Mouse (Mus musculus): ENCODE results near the gene Denr.

Denr gene

GRCm38 (mm10) chr5:123907631-123907977, 629 bp downstream of the Denr start:
- DNase-seq = no peak

GRCm38 (mm10) chr5:123914852-123915251, 7.9 kb downstream of the Denr start:
- DNase-seq = no peak

DNA sequence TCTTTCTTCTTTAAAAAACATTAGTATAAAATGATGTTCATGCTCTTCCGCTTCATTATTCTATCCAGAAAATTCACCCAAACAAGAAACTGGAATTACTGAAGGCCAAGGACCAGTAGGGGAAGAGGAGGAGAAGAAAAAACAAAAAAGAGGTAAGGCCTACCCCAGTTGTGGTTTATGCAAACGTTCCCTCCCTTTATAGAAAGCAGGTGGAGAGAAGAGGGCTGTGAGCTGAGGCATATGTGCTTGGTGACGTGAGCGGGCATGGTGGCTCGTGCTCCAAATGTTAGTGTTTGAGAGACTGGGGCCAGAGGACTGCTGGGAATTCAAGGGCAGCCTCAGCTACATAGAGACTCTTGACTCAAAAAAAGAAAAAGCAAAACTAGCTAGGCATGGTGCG, 15.1 kb downstream of the Denr start:
- DNase-seq = no peak

GRCm38 (mm10) chr5:123927118-123927517, 20.1 kb downstream of the Denr start, which contains the start of gene Gm43518:
Gene Gm43518 (plus strand): TSS chr5:123927418.
- no peak for DNase-seq

DNA sequence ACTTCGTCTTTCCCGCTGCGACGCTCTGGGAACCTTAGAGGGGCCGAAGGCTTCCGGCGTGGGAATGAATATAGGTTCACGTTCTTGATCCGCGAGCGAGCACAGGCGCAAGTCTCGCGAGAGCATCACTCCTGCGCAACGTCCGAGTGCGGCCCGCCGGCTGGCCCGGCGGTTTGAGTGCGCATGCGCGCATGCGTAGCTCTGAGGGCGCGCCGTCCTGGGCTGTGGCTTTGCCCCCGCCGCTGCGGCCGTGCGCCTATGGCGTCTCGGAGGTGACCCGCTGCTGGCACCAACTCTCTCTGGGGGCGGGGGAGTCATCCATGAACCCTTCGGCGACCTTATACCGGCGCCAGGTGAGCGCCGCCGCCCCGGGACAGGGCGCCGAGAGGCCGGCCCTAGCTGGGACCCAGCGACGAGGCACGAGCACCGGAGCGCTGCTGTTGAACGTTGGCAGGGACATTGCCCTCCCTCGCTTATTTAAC, 23.6 kb downstream of the Denr start, which contains the start of gene Ccdc62:
Gene Ccdc62 (plus strand): TSS at position 172 of the 482 bp plus-strand sequence.
- peak; percentile 95 to 98 for DNase-seq

DNA sequence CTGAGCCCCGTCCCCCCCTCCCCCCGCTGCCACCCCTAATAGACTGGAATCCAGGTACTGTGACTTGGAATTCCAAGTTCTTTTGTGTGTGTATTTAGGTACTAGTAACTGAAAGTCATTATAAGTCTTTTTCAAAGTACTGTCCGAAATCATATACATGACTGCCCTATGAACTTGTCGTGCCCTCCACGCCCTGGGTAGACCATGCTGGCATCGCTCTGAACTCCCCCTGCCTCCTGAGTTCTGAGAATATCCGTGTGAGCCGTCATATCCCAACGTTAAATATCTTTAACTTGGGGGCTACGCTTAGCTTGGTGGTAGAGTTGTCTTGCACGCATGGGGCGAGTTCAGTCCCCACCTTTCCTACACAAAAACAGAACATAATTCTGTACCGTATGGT, 24.2 kb downstream of the Denr start:
- DNase-seq = no peak

DNA sequence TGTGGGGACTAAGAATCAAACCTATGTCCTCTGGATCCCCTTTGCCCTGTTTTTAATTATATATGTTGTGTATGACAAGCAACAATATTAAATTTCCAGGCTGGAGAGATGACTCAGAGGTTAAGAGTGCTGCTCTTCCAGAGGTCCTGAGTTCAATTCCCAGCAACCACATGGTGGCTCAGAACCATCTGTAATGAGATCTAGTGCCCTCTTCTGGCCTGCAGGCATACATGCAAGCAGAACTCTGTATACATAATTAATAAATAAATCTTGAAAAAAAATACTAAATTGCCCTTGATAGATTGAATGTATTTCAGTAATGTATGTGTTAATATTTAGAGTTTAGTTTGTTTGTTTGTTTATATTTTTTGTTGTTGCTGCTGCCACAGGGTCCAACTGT, 26.0 kb downstream of the Denr start:
- DNase-seq = no peak

DNA sequence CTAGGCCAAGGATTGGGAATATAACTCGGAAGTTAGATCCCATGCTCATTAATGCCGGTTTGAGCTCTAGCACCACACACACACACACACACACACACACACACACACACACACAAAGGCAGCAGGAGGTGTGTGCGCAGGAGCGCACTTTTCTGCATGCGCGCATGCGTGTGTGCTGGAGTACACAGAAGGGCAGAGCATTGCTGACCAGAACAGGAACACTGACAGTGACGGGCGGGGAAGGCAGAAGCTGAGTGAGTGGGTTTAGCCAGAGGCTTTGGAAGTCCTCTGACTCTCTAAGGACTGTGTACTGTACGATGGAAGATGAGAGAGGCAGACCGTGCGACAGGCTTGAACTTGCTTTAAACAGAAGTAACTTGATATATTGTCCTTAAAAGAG, 26.6 kb downstream of the Denr start:
- DNase-seq = peak in 1 of 2 experiments; percentile 2

- DNase-seq = peak in 1 of 2 experiments; percentile 26
Observed at GRCm38 (mm10) chr5:123933957-123934591, 27.1 kb downstream of the Denr start.

- no peak for DNase-seq
Observed at GRCm38 (mm10) chr5:123935931-123936330, 29.0 kb downstream of the Denr start.

GRCm38 (mm10) chr5:123938479-123938878, 31.5 kb downstream of the Denr start:
- DNase-seq = no peak

DNA sequence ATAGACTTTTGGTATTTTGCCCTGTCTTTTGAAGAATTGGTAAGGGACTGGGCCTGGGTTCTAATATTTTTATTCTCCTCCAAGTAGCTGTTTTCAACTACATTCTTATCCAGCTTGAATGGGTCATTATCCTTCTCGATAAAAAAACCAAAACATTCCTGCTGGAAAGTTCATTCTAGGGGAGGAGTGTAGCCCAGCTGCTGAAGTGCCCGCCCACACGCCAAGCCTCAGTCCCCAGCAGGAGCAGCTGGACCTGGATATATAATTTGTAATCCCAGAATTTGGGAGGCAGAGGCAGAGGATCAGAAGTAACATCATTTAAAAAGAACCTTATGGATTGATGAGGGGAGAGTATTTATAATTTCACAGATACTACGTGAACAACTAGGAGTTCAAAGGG, 39.6 kb downstream of the Denr start:
- DNase-seq = no peak

DNA sequence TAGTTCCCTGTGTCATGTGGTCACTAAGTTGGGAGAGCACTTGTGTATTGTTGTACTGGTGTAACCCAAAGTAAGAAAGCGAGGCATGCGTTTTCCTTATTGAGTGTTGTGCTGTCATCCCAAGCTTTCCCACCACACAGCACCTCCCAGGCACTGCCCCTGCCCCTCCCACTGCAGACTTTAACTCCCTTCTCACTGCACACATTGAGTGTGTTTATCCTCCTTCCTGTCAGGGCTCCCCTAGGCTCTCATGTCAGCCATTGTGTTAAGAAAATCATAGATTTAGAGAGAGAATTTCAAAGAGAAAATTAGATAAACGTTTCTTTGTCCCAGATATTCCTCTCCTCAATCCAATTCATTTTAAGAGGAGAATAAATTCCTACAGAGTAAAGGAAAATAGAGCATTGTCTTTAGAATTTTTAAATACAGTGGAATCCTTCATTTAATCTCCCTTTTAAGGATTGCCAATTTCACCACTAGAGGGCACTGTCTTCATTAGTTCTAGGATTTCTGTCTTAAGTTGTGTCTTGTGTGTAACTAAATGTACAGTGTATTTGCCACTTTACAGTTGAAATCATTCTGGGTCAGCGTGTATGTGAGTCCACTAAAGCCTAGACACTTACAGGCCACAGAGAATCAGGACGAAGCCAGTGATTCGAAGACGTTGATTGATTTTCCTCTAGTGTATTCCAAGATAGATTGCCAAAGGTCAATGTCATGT, 40.2 kb downstream of the Denr start:
- DNase-seq = peak; percentile 16 to 28

DNA sequence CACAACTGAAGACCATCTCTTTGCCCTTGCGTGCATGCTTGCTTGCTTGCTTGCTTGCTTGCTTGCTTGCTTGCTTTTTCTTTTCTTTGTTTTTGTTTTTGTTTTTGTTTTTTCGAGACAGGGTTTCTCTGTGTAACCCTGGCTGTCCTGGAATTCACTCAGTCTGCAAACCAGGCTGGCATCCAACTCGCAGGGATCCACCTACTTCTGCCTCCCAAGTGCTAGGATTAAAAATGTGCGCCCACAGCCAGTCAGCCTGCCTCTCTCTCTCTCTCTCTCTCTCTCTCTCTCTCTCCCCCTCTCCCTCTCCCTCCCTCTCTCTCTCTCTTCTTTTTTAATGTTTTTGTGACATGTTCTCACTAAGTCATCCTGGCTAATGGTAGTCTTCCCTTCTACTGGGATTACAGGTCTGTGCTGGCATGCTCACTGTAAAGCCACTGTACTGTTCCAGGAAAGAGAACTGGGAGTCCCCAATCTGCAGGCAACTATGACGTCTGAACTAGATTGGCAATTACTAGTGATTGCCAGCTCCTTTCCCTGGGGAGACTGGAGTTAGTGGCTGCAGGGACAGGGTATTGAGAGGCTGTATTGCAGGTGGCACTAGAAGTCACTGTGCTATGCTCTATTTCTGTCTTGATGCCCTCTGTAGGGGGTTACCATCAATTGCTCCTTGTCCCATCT, 45.5 kb downstream of the Denr start:
- DNase-seq = peak in 1 of 2 experiments; percentile 31

- no peak for DNase-seq
Observed at GRCm38 (mm10) chr5:123957213-123957612, 50.2 kb downstream of the Denr start.

- no peak for DNase-seq
Observed at GRCm38 (mm10) chr5:123959018-123959417, 52.0 kb downstream of the Denr start.

DNA sequence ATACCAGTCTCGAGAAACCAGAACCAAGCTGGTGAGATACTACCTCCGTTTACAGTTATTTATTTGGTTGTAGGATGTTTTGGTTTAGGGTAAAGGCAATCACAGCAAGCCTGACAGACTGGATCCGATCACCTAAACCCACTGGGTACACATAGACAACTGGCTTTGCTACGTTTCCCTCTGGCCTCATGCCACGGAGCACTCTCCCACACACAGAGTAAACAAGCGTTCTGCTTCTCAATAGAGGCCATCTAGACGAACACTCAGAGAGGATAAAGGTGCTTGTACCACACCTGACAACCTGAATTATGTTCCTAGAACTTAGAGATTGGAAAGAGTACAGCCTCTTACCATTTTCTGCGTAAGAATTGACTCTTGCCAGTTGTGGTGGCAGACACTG, 53.2 kb downstream of the Denr start:
- DNase-seq = no peak

GRCm38 (mm10) chr5:123961046-123961445, 54.1 kb downstream of the Denr start:
- DNase-seq = no peak

GRCm38 (mm10) chr5:123964208-123964607, 57.2 kb downstream of the Denr start:
- no peak for DNase-seq

DNA sequence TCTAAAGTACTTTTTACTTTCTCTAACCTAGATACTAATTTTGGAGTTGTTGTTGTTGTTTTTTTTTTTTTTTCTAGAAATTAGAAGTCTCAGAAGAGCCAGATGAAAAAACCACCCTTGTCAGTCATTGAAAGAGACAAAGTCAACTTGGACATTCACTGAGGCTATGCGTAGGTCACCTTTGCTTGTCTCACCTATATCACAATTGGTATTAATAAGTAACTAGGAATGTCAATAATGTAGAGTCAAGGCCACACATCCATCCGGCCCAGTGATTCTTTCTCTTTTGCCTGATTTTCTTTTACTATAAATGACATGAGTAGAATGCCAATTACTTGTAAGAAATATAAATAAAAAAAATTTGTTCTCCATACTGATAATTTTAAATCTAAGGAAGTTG, 59.8 kb downstream of the Denr start:
- no peak for DNase-seq

GRCm38 (mm10) chr5:123968468-123968867, 61.5 kb downstream of the Denr start:
- DNase-seq = no peak

DNA sequence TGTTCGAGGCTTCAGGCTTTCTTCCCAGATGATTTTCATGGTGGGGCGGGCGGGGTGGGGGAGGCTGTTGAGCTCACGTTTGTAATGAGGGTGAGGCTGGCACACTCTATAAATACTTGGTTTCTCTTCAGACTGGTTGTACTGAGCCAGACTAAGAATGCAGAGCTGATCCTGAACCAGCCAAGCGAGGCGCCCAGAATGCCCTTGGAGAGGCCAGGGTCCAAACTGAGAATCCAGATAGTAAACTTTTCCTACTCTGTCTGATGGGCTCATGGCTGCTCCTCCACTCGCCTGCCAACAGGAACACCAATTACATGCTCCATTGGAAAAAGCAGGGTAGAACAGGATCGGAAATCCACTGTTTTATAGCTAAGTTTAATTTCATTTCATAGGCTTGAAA, 62.2 kb downstream of the Denr start:
- no peak for DNase-seq

- DNase-seq = no peak
Observed at GRCm38 (mm10) chr5:123970576-123970975, 63.6 kb downstream of the Denr start.

DNA sequence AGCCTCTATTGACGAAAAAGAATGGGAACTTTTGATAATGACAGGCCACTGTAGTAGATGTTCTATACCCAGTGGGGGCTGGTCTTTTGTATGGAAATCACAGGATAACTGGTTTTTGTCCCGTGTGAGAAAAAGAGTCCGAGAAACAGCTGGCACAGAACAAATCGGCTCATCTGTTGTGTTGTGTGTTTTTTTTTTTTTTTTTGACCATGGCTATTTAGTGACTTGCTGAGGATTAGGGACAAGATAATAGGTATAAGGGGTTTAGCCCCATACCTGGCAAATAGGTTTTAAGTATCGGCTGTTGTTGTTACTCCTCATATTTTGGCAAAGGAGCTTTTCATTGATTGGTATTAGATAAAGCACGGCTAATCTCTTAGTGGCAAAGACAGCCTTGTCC, 65.5 kb downstream of the Denr start:
- DNase-seq = no peak
